Mouse (Mus musculus) spleen, postnatal 0 days (tissue): ENCODE measurements around the gene Has3. TPM values are rescaled to one million over a fixed set of nuclear protein-coding genes. Genes with fewer than 3 reads are reported as not detected.

Experiments used
- polyA plus RNA-seq: library from polyadenylated mRNA; unstranded; fragments of >200 nt; fragmentation: Nextera tagmentation; extraction: Ambion mirVana; gene quantifications from 2 replicates; pipeline ENCODE4 v1.2.1, GENCODE M21; 2015

The Has3 gene
- 0.11 and 0.12 TPM in 2 replicates for polyA plus RNA-seq

DNA sequence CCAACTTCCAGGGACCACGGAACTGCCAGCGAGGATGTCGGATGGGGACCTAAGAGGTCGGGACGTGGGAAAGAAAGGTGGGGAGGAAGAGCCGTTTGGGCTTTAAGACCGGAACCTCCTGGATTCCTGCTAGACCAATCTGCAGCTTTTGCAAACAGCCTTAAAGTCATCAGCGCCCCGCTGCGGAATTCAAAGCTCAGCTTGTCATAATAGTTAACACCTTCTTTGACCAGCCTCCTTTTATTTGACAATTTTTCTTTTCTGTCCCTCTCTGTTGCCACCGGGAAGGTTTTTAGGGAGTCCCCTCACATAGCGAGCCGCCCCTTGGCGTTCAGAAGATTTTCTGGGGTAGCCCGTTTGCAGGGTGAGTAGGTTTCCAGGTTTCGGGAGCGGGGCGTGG is at the start of gene Has3:
Gene Has3 (plus strand): TSS at position 192 of the 400 bp plus-strand sequence.

GRCm38 (mm10) chr8:106893481-106894156 is 23.6 kb downstream of the Has3 start, which contains the start of gene Utp4:
Utp4 (plus strand) TSS chr8:106893636.

Other genes with a start within 250 kb of the Has3 start
- gene Tango6, start 187.2 kb upstream of the Has3 start, polyA plus RNA-seq, result 3.1 and 4.0 TPM in 2 replicates
- 41.9 and 43.2 TPM in 2 replicates for gene Utp4, start 23.4 kb downstream of the Has3 start, polyA plus RNA-seq
- 7.0 and 9.8 TPM in 2 replicates for gene Sntb2, start 65.5 kb downstream of the Has3 start, polyA plus RNA-seq
- gene Vps4a, start 161.0 kb downstream of the Has3 start, polyA plus RNA-seq, result 30.2 and 31.6 TPM in 2 replicates
- 15.6 and 20.7 TPM in 2 replicates for gene Pdf, start 178.4 kb downstream of the Has3 start, polyA plus RNA-seq
- 16.4 and 18.0 TPM in 2 replicates for gene Cog8, start 186.4 kb downstream of the Has3 start, polyA plus RNA-seq
- 54.8 and 56.4 TPM in 2 replicates for gene Nip7, start 186.6 kb downstream of the Has3 start, polyA plus RNA-seq
- gene Tmed6, start 195.4 kb downstream of the Has3 start, polyA plus RNA-seq, result 0.15 and 1.6 TPM in 2 replicates
- gene Terf2, start 226.3 kb downstream of the Has3 start, polyA plus RNA-seq, result 14.7 and 15.3 TPM in 2 replicates